Mouse (Mus musculus): Measurements from ENCODE around the gene Jmjd4. TPM values are rescaled to one million over a fixed set of nuclear protein-coding genes. Genes with fewer than 3 reads are reported as not detected.

Gene Jmjd4
- polyA plus RNA-seq, 1 experiment from 2014 or later: 16.2 TPM

- Histone ChIP-seq H3K27me3 (ENCODE audit: control insufficient read depth, insufficient read depth, low read length) (no peaks in the 10 kb centered on the region), H3K4me3 (ENCODE audit: low read depth, low read length) (no peak overlapping the region), H3K4me1 (ENCODE audit: control insufficient read depth, insufficient read depth, low read length) (no peaks in the 10 kb centered on the region), H3K9ac (replicated peaks; ENCODE audit: low read length) (no peak overlapping the region), H3K4me2 (ENCODE audit: low read depth, low read length) (no peak overlapping the region), H3K9me3 (replicated peaks; ENCODE audit: control insufficient read depth, low read length) (no peaks in the 10 kb centered on the region), H3K36me3 (replicated peaks; ENCODE audit: control insufficient read depth, insufficient read depth, low read depth, low read length) (no peaks in the 10 kb centered on the region), H3K27ac (replicated peaks; ENCODE audit: low read depth, low read length) (no peak overlapping the region)
- DNase-seq (ENCODE audit: low spot score) (no peak), ATAC-seq (replicated peaks; ENCODE audit: insufficient number of reproducible peaks, low FRiP score, low TSS enrichment, low read depth) (no peak)
- 73% methylated on average over 6 of the region's 6 CpGs for WGBS
Measured at GRCm38 (mm10) chr11:59477240-59477639, 27.4 kb downstream of the Jmjd4 start.

GRCm38 (mm10) chr11:59483212-59483611 lies 33.4 kb downstream of the Jmjd4 start:
- H3K27ac ChIP-seq (replicated peaks; ENCODE audit: low read depth, low read length): no peak overlapping the region
- no peak overlapping the region for H3K9ac ChIP-seq (replicated peaks; ENCODE audit: low read length)
- DNase-seq (ENCODE audit: low spot score) (peak; percentile 80), ATAC-seq (replicated peaks; ENCODE audit: insufficient number of reproducible peaks, low FRiP score, low TSS enrichment, low read depth) (no peak)
- no peaks in the 10 kb centered on the region for H3K27me3 ChIP-seq (ENCODE audit: control insufficient read depth, insufficient read depth, low read length)
- no peaks in the 10 kb centered on the region for H3K9me3 ChIP-seq (replicated peaks; ENCODE audit: control insufficient read depth, low read length)
- 14% methylated on average over 2 of the region's 2 CpGs for WGBS
- no peaks in the 10 kb centered on the region for H3K4me1 ChIP-seq (ENCODE audit: control insufficient read depth, insufficient read depth, low read length)
- H3K36me3 ChIP-seq (replicated peaks; ENCODE audit: control insufficient read depth, insufficient read depth, low read depth, low read length): peaks cover 2% of the 10 kb centered on the region; the same call in 1 of the 2 replicates
- no peak overlapping the region for H3K4me2 ChIP-seq (ENCODE audit: low read depth, low read length)
- H3K4me3 ChIP-seq (ENCODE audit: low read depth, low read length): no peak overlapping the region

GRCm38 (mm10) chr11:59485641-59486040 lies 35.8 kb downstream of the Jmjd4 start:
- H3K36me3 ChIP-seq (replicated peaks; ENCODE audit: control insufficient read depth, insufficient read depth, low read depth, low read length): peaks cover 2% of the 10 kb centered on the region; the same call in 1 of the 2 replicates

GRCm38 (mm10) chr11:59486222-59486621 lies 36.4 kb downstream of the Jmjd4 start:
- H3K27ac ChIP-seq (replicated peaks; ENCODE audit: low read depth, low read length): no peak overlapping the region
- DNase-seq (ENCODE audit: low spot score) (no peak), ATAC-seq (replicated peaks; ENCODE audit: insufficient number of reproducible peaks, low FRiP score, low TSS enrichment, low read depth) (no peak)
- H3K4me3 ChIP-seq (ENCODE audit: low read depth, low read length): no peak overlapping the region
- no peak overlapping the region for H3K4me2 ChIP-seq (ENCODE audit: low read depth, low read length)
- no peaks in the 10 kb centered on the region for H3K4me1 ChIP-seq (ENCODE audit: control insufficient read depth, insufficient read depth, low read length)
- H3K36me3 ChIP-seq (replicated peaks; ENCODE audit: control insufficient read depth, insufficient read depth, low read depth, low read length): peaks cover 5% of the 10 kb centered on the region; the same call in 1 of the 2 replicates
- H3K27me3 ChIP-seq (ENCODE audit: control insufficient read depth, insufficient read depth, low read length): no peaks in the 10 kb centered on the region
- no peak overlapping the region for H3K9ac ChIP-seq (replicated peaks; ENCODE audit: low read length)
- no peaks in the 10 kb centered on the region for H3K9me3 ChIP-seq (replicated peaks; ENCODE audit: control insufficient read depth, low read length)
- 86% methylated on average over 8 of the region's 8 CpGs for WGBS

More at GRCm38 (mm10) chr11:59485641-59486040, 35.8 kb downstream of the Jmjd4 start:
- DNase-seq (ENCODE audit: low spot score) (no peak), ATAC-seq (replicated peaks; ENCODE audit: insufficient number of reproducible peaks, low FRiP score, low TSS enrichment, low read depth) (no peak)
- WGBS: 58% methylated on average over 2 of the region's 2 CpGs
- Histone ChIP-seq H3K4me2 (ENCODE audit: low read depth, low read length) (no peak overlapping the region), H3K27ac (replicated peaks; ENCODE audit: low read depth, low read length) (no peak overlapping the region), H3K4me1 (ENCODE audit: control insufficient read depth, insufficient read depth, low read length) (no peaks in the 10 kb centered on the region), H3K27me3 (ENCODE audit: control insufficient read depth, insufficient read depth, low read length) (no peaks in the 10 kb centered on the region), H3K9me3 (replicated peaks; ENCODE audit: control insufficient read depth, low read length) (no peaks in the 10 kb centered on the region), H3K9ac (replicated peaks; ENCODE audit: low read length) (no peak overlapping the region), H3K4me3 (ENCODE audit: low read depth, low read length) (no peak overlapping the region)

- Histone ChIP-seq H3K27me3 (ENCODE audit: control insufficient read depth, insufficient read depth, low read length) (no peaks in the 10 kb centered on the region), H3K4me2 (ENCODE audit: low read depth, low read length) (no peak overlapping the region), H3K9ac (replicated peaks; ENCODE audit: low read length) (no peak overlapping the region), H3K4me1 (ENCODE audit: control insufficient read depth, insufficient read depth, low read length) (no peaks in the 10 kb centered on the region), H3K4me3 (ENCODE audit: low read depth, low read length) (no peak overlapping the region), H3K27ac (replicated peaks; ENCODE audit: low read depth, low read length) (no peak overlapping the region), H3K9me3 (replicated peaks; ENCODE audit: control insufficient read depth, low read length) (no peaks in the 10 kb centered on the region), H3K36me3 (replicated peaks; ENCODE audit: control insufficient read depth, insufficient read depth, low read depth, low read length) (peaks cover 14% of the 10 kb centered on the region)
- ATAC-seq (replicated peaks; ENCODE audit: insufficient number of reproducible peaks, low FRiP score, low TSS enrichment, low read depth) (no peak), DNase-seq (ENCODE audit: low spot score) (no peak)
- 86% methylated on average over 6 of the region's 6 CpGs for WGBS
Measured at GRCm38 (mm10) chr11:59496672-59497310, 46.9 kb downstream of the Jmjd4 start.

- H3K4me1 ChIP-seq (ENCODE audit: control insufficient read depth, insufficient read depth, low read length): no peaks in the 10 kb centered on the region
- no peak overlapping the region for H3K4me2 ChIP-seq (ENCODE audit: low read depth, low read length)
- H3K9me3 ChIP-seq (replicated peaks; ENCODE audit: control insufficient read depth, low read length): no peaks in the 10 kb centered on the region
- no peak overlapping the region for H3K4me3 ChIP-seq (ENCODE audit: low read depth, low read length)
- peaks cover 11% of the 10 kb centered on the region for H3K36me3 ChIP-seq (replicated peaks; ENCODE audit: control insufficient read depth, insufficient read depth, low read depth, low read length)
- no peaks in the 10 kb centered on the region for H3K27me3 ChIP-seq (ENCODE audit: control insufficient read depth, insufficient read depth, low read length)
- no peak overlapping the region for H3K9ac ChIP-seq (replicated peaks; ENCODE audit: low read length)
- ATAC-seq (replicated peaks; ENCODE audit: insufficient number of reproducible peaks, low FRiP score, low TSS enrichment, low read depth): no peak
- no peak for DNase-seq (ENCODE audit: low spot score)
- WGBS: 89% methylated on average over 7 of the region's 7 CpGs
- no peak overlapping the region for H3K27ac ChIP-seq (replicated peaks; ENCODE audit: low read depth, low read length)
Measured at GRCm38 (mm10) chr11:59497747-59498146, 47.9 kb downstream of the Jmjd4 start.

GRCm38 (mm10) chr11:59501978-59502700 lies 52.3 kb downstream of the Jmjd4 start:
- Histone ChIP-seq H3K9me3 (replicated peaks; ENCODE audit: control insufficient read depth, low read length) (no peaks in the 10 kb centered on the region), H3K27me3 (ENCODE audit: control insufficient read depth, insufficient read depth, low read length) (no peaks in the 10 kb centered on the region), H3K27ac (replicated peaks; ENCODE audit: low read depth, low read length) (no peak overlapping the region), H3K4me1 (ENCODE audit: control insufficient read depth, insufficient read depth, low read length) (no peaks in the 10 kb centered on the region; the same call in 1 of the 2 replicates), H3K36me3 (replicated peaks; ENCODE audit: control insufficient read depth, insufficient read depth, low read depth, low read length) (peaks cover 16% of the 10 kb centered on the region), H3K4me3 (ENCODE audit: low read depth, low read length) (no peak overlapping the region), H3K4me2 (ENCODE audit: low read depth, low read length) (no peak overlapping the region), H3K9ac (replicated peaks; ENCODE audit: low read length) (no peak overlapping the region)
- 90% methylated on average over 5 of the region's 5 CpGs for WGBS
- no peak for ATAC-seq (replicated peaks; ENCODE audit: insufficient number of reproducible peaks, low FRiP score, low TSS enrichment, low read depth)
- DNase-seq (ENCODE audit: low spot score): no peak

- no peaks in the 10 kb centered on the region; the same call in 1 of the 2 replicates for H3K4me1 ChIP-seq (ENCODE audit: control insufficient read depth, insufficient read depth, low read length)
- peak overlapping the region; percentile 91 for H3K4me3 ChIP-seq (ENCODE audit: low read depth, low read length)
- DNase-seq (ENCODE audit: low spot score) (peak; percentile 78), ATAC-seq (replicated peaks; ENCODE audit: insufficient number of reproducible peaks, low FRiP score, low TSS enrichment, low read depth) (peak; percentile 65)
- no peaks in the 10 kb centered on the region for H3K27me3 ChIP-seq (ENCODE audit: control insufficient read depth, insufficient read depth, low read length)
- H3K36me3 ChIP-seq (replicated peaks; ENCODE audit: control insufficient read depth, insufficient read depth, low read depth, low read length): peaks cover 9% of the 10 kb centered on the region
- under 1% methylated on average over 21 of the region's 21 CpGs for WGBS
- peak overlapping the region; percentile 86 for H3K4me2 ChIP-seq (ENCODE audit: low read depth, low read length)
- peak overlapping the region; percentile 94 for H3K27ac ChIP-seq (replicated peaks; ENCODE audit: low read depth, low read length)
- H3K9ac ChIP-seq (replicated peaks; ENCODE audit: low read length): peak overlapping the region; percentile 97
- H3K9me3 ChIP-seq (replicated peaks; ENCODE audit: control insufficient read depth, low read length): no peaks in the 10 kb centered on the region
Measured at GRCm38 (mm10) chr11:59505351-59505838, 55.5 kb downstream of the Jmjd4 start.
